Mouse (Mus musculus): ENCODE measurements around the gene Bves. TPM values are rescaled to one million over a fixed set of nuclear protein-coding genes. Genes with fewer than 3 reads are reported as not detected.

Gene Bves
- polyA plus RNA-seq, 1 experiment: 35.4 TPM

DNA sequence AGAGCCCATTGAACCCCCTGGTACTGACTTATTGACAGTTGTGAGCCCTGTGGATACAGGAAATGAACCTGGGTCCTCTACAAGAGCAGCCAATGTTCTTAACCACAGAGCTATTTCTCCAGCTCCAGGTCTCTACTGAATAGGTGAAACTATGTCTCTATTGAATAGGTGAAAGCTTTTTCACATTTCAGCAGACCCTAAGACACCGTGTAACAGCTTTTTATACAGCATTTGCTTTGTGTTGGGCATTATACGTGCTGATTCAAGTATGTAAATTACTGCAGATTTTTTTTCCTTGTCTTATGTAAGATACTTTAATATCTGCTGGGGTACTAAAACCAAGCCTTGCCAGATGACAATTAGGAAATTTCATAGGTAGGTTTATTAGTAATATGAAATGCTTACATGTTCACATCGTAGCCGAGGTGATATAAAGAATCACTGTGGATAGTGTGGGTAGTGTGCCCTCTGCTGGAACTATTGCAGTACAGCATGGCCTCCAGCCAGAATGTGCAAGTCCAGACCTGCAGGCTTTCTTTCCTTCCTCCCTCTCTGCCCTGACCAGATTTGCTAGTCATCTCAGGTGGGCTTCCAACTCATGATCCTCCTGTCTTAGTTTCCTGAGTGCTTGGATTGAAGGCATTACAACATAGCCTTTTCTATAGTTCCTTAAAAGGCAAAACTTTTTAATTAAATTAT lies 37.6 kb downstream of the Bves start:
- Histone ChIP-seq H3K36me3 (ENCODE audit: control insufficient read depth, insufficient read depth) (peaks cover 35% of the 10 kb centered on the region), H3K79me2 (ENCODE audit: control insufficient read depth, insufficient read depth) (no peaks in the 10 kb centered on the region), H3ac (ENCODE audit: control insufficient read depth, insufficient read length, low read depth) (no peak overlapping the region), H3K27me3 (ENCODE audit: control insufficient read depth, insufficient read depth, insufficient read length) (no peaks in the 10 kb centered on the region), H3K4me3 (ENCODE audit: insufficient read depth, poor library complexity, severe bottlenecking) (no peak overlapping the region), H3K79me3 (ENCODE audit: low read depth) (no peaks in the 10 kb centered on the region)
- TF ChIP-seq CEBPB (IDR thresholded peaks at IDR 0.05; ENCODE audit: low read depth) (no peak), MYOD1 (IDR thresholded peaks at IDR 0.05; ENCODE audit: control insufficient read depth, insufficient read length, low read depth) (no peak), USF1 (IDR thresholded peaks at IDR 0.05; ENCODE audit: low read depth) (no peak), MAX (IDR thresholded peaks at IDR 0.05) (peak; percentile 59), CTCF (IDR thresholded peaks at IDR 0.05; ENCODE audit: control insufficient read depth, insufficient read depth, insufficient read length) (peak; percentile 59)

DNA sequence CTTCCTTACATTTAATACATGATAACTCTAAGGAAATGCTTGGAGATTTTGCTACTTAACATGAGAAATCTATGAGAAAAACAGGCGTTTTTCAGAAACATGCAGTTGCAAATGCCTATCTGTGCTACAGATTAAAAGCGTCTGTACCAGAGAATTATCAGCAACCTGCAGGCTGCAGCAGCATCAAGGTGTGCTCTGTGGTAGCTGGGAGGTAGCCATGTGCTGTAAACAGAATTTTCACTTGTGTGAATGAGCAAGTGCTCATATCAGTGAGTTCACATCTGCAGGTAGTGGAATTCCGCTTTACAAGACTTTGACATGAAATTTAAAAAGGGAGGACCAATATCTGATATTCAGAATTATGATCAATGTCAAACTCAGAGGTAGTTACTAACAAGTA lies 42.7 kb downstream of the Bves start:
- no peaks in the 10 kb centered on the region for H3K27me3 ChIP-seq (ENCODE audit: control insufficient read depth, insufficient read depth, insufficient read length)

DNA sequence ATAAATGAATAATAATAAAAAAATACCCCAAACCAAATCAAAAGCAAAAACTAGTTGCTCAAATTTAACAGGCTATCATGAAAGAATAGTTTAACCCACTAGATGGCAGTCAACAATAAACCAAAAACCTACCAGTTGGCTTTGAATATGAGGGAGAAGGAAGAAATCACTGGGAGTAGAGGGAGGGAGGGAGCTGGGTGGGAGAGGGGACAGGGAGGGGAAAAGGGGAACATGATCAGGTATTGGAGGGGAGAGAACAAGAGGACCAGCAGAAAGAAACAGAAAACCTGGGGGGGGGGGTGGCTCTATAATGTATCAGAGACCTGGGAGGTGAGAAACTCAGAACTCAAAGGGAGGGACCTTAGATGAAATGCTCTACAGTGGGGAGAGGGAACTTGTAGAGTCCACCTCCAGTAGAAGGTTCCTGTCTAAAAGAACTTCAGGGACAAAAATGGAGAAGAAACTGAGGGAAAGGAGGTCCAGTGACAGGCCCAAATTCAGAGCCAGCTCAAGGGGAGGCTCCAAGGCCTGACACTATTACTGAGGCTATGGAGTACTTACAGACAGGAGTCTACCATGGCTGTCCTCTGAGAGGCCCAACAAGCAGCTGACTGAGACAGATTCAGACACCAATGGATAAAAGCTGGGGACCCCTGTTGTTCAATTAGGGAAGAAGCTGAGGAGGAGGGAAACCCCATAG lies 46.5 kb downstream of the Bves start:
- Histone ChIP-seq H3K79me2 (ENCODE audit: control insufficient read depth, insufficient read depth) (no peaks in the 10 kb centered on the region), H3K79me3 (ENCODE audit: low read depth) (no peaks in the 10 kb centered on the region)
- TF ChIP-seq CEBPB (IDR thresholded peaks at IDR 0.05; ENCODE audit: low read depth) (no peak), MYOG (IDR thresholded peaks at IDR 0.05; ENCODE audit: control insufficient read depth, extremely low read depth, insufficient read length) (no peak), USF1 (IDR thresholded peaks at IDR 0.05; ENCODE audit: low read depth) (no peak), MAX (IDR thresholded peaks at IDR 0.05) (no peak), MYOD1 (IDR thresholded peaks at IDR 0.05; ENCODE audit: control insufficient read depth, insufficient read length, low read depth) (no peak), CTCF (IDR thresholded peaks at IDR 0.05; ENCODE audit: control insufficient read depth, insufficient read depth, insufficient read length) (no peak), FOSL1 (IDR thresholded peaks at IDR 0.05; ENCODE audit: insufficient read depth, low read length, poor library complexity, severe bottlenecking) (no peak)

More for the DNA sequence above, 42.7 kb downstream of the Bves start:
- no peak overlapping the region for H3ac ChIP-seq (ENCODE audit: control insufficient read depth, insufficient read length, low read depth)
- no peaks in the 10 kb centered on the region for H3K79me2 ChIP-seq (ENCODE audit: control insufficient read depth, insufficient read depth)
- TF ChIP-seq MAX (IDR thresholded peaks at IDR 0.05): no peak
- TF ChIP-seq MYOG (IDR thresholded peaks at IDR 0.05; ENCODE audit: control insufficient read depth, extremely low read depth, insufficient read length): no peak
- TF ChIP-seq USF1 (IDR thresholded peaks at IDR 0.05; ENCODE audit: low read depth): no peak
- no peak for TF ChIP-seq CTCF (IDR thresholded peaks at IDR 0.05; ENCODE audit: control insufficient read depth, insufficient read depth, insufficient read length)
- TF ChIP-seq MYOD1 (IDR thresholded peaks at IDR 0.05; ENCODE audit: control insufficient read depth, insufficient read length, low read depth): no peak
- TF ChIP-seq FOSL1 (IDR thresholded peaks at IDR 0.05; ENCODE audit: insufficient read depth, low read length, poor library complexity, severe bottlenecking): no peak
- no peak for TF ChIP-seq CEBPB (IDR thresholded peaks at IDR 0.05; ENCODE audit: low read depth)
- no peaks in the 10 kb centered on the region for H3K79me3 ChIP-seq (ENCODE audit: low read depth)
- no peak overlapping the region for H3K4me3 ChIP-seq (ENCODE audit: insufficient read depth, poor library complexity, severe bottlenecking)
- H3K36me3 ChIP-seq (ENCODE audit: control insufficient read depth, insufficient read depth): no peaks in the 10 kb centered on the region

DNA sequence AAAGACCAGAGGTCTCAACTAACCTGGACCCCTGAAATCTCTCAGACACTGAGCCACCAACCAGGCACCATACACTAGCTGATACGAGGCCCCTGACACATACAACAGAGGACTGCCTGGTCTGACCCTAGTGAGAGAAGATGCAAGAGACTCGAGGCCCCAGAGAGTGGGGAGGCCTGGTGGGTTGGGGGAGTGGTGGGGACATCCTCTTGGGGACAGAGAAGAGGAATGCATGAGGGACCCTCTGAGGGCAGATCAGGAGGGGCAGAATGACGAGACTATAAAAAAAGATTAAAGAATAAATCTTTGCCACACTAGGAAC lies 47.0 kb downstream of the Bves start:
- Histone ChIP-seq H3K79me3 (ENCODE audit: low read depth) (no peaks in the 10 kb centered on the region), H3K27me3 (ENCODE audit: control insufficient read depth, insufficient read depth, insufficient read length) (no peaks in the 10 kb centered on the region), H3K4me3 (ENCODE audit: insufficient read depth, poor library complexity, severe bottlenecking) (no peak overlapping the region), H3ac (ENCODE audit: control insufficient read depth, insufficient read length, low read depth) (no peak overlapping the region), H3K79me2 (ENCODE audit: control insufficient read depth, insufficient read depth) (no peaks in the 10 kb centered on the region), H3K36me3 (ENCODE audit: control insufficient read depth, insufficient read depth) (no peaks in the 10 kb centered on the region)
- TF ChIP-seq FOSL1 (IDR thresholded peaks at IDR 0.05; ENCODE audit: insufficient read depth, low read length, poor library complexity, severe bottlenecking) (no peak), CEBPB (IDR thresholded peaks at IDR 0.05; ENCODE audit: low read depth) (no peak), MYOG (IDR thresholded peaks at IDR 0.05; ENCODE audit: control insufficient read depth, extremely low read depth, insufficient read length) (no peak), USF1 (IDR thresholded peaks at IDR 0.05; ENCODE audit: low read depth) (no peak), MAX (IDR thresholded peaks at IDR 0.05) (no peak), MYOD1 (IDR thresholded peaks at IDR 0.05; ENCODE audit: control insufficient read depth, insufficient read length, low read depth) (no peak)

More for the DNA sequence above, 46.5 kb downstream of the Bves start:
- Histone ChIP-seq H3K36me3 (ENCODE audit: control insufficient read depth, insufficient read depth) (no peaks in the 10 kb centered on the region), H3ac (ENCODE audit: control insufficient read depth, insufficient read length, low read depth) (no peak overlapping the region), H3K27me3 (ENCODE audit: control insufficient read depth, insufficient read depth, insufficient read length) (no peaks in the 10 kb centered on the region), H3K4me3 (ENCODE audit: insufficient read depth, poor library complexity, severe bottlenecking) (no peak overlapping the region)

DNA sequence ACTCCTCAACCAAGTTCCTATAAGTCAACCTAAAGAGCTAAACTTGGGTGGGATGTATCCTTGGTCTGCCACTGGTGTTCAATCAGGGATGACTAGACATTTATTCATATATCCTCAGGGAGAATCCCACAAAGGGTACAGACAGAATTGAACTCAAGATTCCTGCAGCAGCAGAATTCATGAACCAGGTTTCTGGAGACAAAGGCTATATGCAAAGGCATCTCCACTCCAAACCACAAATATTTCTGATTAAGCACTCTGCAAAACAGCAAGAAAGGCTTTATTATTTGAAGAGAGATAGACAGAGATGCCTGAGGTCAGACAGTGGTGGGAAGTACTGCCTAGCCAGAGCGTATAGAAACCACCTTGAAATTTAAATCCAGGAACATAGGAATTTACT lies 62.6 kb downstream of the Bves start:
- Histone ChIP-seq H3K79me3 (ENCODE audit: low read depth) (no peaks in the 10 kb centered on the region), H3ac (ENCODE audit: control insufficient read depth, insufficient read length, low read depth) (no peak overlapping the region), H3K4me3 (ENCODE audit: insufficient read depth, poor library complexity, severe bottlenecking) (no peak overlapping the region), H3K79me2 (ENCODE audit: control insufficient read depth, insufficient read depth) (no peaks in the 10 kb centered on the region), H3K27me3 (ENCODE audit: control insufficient read depth, insufficient read depth, insufficient read length) (no peaks in the 10 kb centered on the region), H3K36me3 (ENCODE audit: control insufficient read depth, insufficient read depth) (no peaks in the 10 kb centered on the region)
- TF ChIP-seq CTCF (IDR thresholded peaks at IDR 0.05; ENCODE audit: control insufficient read depth, insufficient read depth, insufficient read length) (no peak), CEBPB (IDR thresholded peaks at IDR 0.05; ENCODE audit: low read depth) (no peak), MYOG (IDR thresholded peaks at IDR 0.05; ENCODE audit: control insufficient read depth, extremely low read depth, insufficient read length) (no peak), MAX (IDR thresholded peaks at IDR 0.05) (no peak), FOSL1 (IDR thresholded peaks at IDR 0.05; ENCODE audit: insufficient read depth, low read length, poor library complexity, severe bottlenecking) (no peak), MYOD1 (IDR thresholded peaks at IDR 0.05; ENCODE audit: control insufficient read depth, insufficient read length, low read depth) (no peak), USF1 (IDR thresholded peaks at IDR 0.05; ENCODE audit: low read depth) (no peak)
